Mouse (Mus musculus): Measurements from ENCODE around the gene Dgke.

DNA sequence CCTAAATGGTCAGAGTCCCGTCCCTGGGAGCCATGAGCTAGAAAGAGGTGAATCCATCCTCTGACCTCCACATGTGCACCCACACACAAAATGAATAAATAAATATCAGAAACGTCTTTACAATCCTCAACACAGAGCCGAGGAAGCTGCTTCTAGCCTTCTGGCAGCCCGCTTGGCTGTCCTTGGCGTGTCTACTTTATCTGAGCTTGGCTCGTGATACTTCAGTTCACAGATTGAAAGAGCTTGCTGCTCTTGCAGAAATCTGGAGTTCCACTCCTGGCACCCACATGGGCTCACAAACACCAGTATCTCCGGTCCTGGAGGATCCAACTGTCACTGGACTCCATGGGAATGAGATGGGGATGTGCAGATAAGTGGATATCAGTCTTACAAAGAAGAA, 45.0 kb downstream of the Dgke start:
- TF ChIP-seq CTCF (IDR thresholded peaks at IDR 0.05; ENCODE audit: low read depth) (no peak), EP300 (optimal IDR thresholded peaks at IDR 0.05) (no peak)

Measured in stomach, postnatal 0 days (tissue).